Mouse (Mus musculus) right cerebral cortex, postnatal 25 days (tissue): Measurements from ENCODE around the gene Chsy1.
A peak's percentile ranks its signal among the peaks of the same experiment; 100 is the strongest.
"Not testable (repeated sequence)": the region's sequence is repeated elsewhere in the genome, so short reads cannot be mapped to it uniquely, and the experiment has no call there.

Experiments used
- DNase-seq: peaks from one replicate; pipeline ENCODE4 v3.0.0; 2022

Gene Chsy1

GRCm38 (mm10) chr7:66180260-66180659 lies 70.9 kb downstream of the Chsy1 start:
- no peak for DNase-seq

GRCm38 (mm10) chr7:66180711-66181365 lies 71.5 kb downstream of the Chsy1 start:
- DNase-seq: no peak

DNA sequence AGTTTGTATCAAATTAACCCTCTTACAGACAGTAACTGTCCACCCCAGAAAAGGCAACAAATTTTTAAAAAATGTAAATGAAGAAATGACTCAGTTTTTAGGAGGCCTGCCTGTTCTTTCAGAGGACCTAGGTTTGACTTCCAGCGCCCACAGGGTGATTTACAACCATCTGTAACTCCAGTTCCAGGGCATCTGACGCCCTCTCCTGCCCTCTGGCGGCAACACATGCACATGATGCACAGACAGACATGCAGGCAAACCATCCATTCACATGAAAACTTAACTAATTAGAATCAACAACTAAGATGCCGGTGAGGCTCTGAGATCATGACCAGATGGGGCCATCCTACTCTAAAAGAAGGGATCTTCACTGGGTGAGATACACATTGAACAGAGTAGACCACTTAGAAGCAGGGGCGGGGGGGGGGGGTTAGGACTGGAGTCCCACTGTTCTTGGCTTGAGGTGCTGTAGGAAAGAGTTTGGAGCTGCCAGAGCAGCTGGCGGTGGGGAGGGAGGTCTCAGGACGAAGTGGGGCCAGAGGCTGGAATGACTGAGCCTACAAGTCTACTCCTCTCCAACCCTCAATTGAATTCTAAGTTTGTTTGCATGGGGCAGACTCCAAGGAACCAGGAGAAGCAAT lies 72.9 kb downstream of the Chsy1 start:
- DNase-seq: no peak

DNA sequence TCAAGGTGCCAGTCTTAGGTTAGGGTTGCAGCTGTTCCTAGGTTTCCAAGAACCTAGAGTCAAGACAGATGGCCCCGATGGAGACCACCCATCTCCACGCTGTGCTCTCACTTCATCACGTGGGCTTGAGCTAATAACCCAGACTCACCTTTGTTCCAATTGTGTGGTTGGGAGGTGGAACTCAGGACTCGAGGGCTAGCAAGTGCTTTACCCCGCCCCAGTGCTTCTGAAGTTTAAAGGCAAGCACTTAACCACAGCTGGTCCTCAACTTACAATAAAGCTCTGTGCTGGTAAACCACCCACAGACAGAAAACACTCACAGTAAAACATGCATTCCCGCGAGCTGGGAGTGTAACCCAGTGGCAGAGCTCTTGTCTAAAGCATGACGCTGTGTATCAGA lies 74.1 kb downstream of the Chsy1 start:
- no peak for DNase-seq

DNA sequence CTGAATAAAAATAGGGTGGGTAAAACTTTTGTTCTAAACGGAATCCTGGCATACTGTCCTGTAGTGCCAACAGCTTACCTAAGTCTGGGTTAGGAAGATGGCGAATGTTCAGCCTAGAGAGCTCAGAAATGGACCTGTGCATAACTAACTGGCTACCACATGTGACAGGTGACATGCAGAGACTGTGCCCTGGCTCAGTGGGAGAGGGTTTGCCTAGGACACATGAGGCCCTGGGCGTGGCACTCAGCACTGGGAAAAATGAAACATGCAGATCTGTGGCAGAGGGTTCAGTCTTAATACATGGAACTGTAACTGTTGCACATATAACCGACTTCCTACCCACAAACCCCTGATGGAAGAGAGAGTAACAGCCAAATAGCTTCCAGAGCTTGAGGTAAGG lies 74.7 kb downstream of the Chsy1 start:
- no peak for DNase-seq

DNA sequence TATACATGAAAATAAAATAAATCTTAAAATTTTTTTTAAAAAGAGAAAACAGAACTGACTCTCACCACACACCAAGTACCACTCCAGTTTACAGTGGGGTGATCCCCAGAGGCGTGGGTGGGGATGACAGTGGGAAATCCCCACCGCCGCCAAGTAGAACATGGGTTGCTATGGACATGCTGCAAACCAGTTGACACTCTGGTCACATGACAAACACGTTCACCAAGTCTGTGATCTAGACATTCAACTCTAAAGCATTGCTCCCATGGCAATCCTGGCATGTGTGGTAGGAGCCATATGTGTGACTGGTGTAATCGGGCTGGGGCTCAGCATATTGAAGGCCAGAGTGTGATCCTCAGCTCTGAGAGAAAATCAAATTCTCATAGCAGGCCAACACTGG lies 76.1 kb downstream of the Chsy1 start:
- no peak for DNase-seq

DNA sequence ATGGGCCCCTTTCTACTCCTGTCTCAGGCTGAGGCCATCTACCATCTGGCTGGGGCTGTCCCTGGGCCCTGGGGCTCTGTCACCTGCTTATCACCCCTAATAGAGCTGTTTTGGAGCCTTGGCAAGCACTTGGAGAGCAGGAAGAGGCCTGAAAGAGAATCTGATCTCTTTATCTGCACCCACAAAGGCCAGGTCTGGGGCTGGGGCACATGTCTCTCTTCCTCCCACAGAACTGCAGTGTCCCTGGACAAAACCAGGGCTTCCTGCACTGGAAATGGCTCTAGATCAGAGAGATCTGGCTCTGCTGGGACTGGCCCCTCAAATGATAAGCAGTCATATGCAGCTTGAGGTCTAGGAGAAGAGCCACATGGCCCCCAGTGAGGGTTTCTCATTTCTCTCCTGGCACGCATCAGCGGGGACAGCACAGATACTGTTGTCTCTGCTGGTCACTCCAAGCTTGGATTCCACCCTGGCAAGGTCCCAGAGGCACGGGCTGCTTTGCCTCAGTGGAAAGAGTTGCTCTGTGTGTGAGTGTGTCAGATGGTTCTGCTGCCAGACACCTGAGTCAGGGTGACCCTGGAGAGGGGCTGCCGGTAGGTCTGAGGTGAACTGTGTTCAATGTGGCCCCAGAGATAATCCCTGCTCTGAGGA lies 78.4 kb downstream of the Chsy1 start:
- DNase-seq: no peak

GRCm38 (mm10) chr7:66190385-66190784 lies 81.1 kb downstream of the Chsy1 start:
- DNase-seq: not testable (repeated sequence)

- DNase-seq: no peak
Measured at GRCm38 (mm10) chr7:66194511-66194910, 85.2 kb downstream of the Chsy1 start.

DNA sequence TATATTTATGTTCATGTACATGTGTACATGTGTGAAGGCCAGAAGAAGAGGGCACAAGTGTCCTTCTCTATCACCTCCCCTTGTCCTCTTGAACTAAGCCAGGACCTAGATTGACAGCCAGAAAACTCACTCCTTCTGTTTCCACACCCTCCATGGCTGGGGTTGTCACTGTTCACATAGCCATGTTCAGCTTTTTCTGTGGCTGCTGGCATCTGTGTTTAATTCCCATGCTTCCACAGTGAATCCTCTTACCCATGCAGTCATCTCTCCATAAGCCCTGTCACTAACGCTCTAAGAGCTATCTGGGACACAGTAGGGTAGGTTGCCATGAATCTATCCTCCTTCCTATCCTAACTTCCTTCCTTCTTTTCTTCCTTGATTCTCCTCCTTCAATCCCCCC lies 86.6 kb downstream of the Chsy1 start:
- DNase-seq: no peak

- no peak for DNase-seq
Measured at GRCm38 (mm10) chr7:66196609-66197445, 87.5 kb downstream of the Chsy1 start.

- DNase-seq: no peak
Measured at GRCm38 (mm10) chr7:66198416-66198815, 89.1 kb downstream of the Chsy1 start.

DNA sequence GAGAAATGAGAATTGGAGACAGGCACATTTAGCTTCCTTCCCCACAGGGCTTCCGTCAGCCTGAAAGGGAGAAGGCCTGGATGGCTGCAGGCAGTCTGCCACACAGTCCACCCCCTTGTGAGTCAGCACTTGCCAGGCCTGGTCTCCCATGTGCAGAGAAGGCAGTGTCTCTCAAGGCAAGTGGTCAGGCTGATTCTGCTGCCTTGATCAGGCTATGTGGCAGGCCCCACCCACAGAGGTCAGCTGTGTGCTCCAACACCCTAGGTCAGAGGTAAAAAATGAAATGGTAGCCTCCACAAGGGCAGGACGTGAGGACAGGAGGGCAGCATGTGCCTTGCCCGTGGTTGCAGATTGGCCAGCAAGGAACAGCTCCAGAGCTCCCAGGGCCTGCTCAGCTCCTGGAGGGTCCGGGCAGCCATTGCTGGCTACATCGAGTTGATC lies 90.1 kb downstream of the Chsy1 start:
- peak; percentile 56 for DNase-seq

DNA sequence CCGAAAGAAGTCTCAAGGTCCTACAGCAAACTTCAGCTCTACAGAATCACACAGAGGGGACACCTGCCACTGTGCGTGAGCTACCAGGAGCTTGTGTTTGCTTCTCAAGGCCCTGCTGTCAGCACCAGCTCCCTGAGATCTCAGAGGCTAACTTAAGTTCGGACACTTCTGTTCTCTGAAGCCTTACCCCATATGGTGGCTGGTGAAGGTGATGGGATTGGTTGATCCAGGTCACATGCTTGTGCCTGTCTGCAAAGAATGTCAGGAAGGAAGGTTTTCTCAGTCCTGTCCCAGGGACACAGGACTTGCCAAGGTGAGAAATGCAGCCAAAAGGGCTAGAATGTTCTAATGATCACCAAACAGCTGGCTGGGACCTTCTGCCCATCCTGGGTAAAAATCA lies 91.1 kb downstream of the Chsy1 start:
- no peak for DNase-seq

- no peak for DNase-seq
Measured at GRCm38 (mm10) chr7:66200791-66201450, 91.6 kb downstream of the Chsy1 start.

GRCm38 (mm10) chr7:66201657-66202056 lies 92.3 kb downstream of the Chsy1 start:
- DNase-seq: no peak

- no peak for DNase-seq
Measured at GRCm38 (mm10) chr7:66209920-66210319, 100.6 kb downstream of the Chsy1 start.

DNA sequence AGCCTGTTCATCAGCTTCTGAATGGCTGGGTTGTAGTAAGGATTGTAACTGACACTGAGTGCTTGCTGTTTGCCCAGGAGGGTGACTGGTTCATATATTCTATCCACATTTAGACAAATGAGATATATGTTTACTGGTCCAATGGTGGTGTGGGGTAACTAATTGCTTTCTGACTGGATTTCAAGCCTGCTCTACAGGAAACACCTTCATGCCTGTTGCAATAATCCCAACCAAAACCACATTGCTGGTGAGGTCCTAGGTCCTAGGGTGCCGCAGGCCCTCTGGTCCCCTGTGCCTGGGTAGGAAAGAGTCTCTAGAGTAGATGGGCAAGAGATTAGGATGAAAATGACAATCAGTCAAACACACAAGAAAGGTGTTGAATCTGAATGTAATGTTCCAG lies 103.6 kb downstream of the Chsy1 start:
- DNase-seq: no peak

DNA sequence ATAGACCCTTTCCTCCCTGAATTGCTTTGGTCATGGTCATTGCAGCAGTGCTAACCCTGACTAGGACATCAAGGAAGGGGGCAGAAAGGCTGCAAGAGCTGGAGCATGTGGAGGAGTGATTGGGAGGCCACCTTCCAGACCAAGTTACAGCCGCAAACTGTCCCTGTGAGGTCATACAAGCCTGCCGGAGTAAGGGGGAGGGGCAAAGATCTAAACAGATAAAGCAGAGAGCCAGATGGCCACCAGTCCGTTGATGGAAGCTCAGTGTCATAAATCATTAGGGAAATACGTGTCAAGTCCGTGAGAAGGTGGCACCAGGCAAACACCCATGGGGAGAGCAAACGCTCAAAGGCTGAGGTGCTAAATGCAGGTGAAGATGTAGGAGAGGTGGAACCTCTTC lies 105.2 kb downstream of the Chsy1 start:
- no peak for DNase-seq

GRCm38 (mm10) chr7:66215911-66216310 lies 106.6 kb downstream of the Chsy1 start:
- no peak for DNase-seq

DNA sequence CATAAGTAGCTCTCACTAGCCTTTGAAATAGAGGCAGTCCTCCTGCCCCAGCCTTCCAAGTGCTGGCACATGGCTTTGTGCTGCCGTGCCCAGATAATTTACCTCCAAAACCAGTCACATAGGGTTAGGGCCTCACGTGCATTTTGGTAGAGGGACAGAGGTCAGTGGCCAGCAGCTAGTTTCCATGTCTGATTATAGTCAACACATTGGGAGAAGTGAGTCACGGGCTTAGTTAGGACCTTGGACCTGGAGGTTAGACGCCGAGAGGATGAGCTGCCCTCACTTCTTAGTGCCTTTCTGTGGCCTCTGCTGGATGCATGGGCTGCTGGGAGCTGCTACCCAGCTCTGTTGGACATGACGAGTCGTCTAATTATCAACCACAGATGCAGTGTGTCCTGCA lies 107.7 kb downstream of the Chsy1 start:
- no peak for DNase-seq

GRCm38 (mm10) chr7:66217531-66218094 lies 108.3 kb downstream of the Chsy1 start:
- no peak for DNase-seq
